8 mouse cellular contexts compared by ENCODE assay signal in the genomic region with DNA sequence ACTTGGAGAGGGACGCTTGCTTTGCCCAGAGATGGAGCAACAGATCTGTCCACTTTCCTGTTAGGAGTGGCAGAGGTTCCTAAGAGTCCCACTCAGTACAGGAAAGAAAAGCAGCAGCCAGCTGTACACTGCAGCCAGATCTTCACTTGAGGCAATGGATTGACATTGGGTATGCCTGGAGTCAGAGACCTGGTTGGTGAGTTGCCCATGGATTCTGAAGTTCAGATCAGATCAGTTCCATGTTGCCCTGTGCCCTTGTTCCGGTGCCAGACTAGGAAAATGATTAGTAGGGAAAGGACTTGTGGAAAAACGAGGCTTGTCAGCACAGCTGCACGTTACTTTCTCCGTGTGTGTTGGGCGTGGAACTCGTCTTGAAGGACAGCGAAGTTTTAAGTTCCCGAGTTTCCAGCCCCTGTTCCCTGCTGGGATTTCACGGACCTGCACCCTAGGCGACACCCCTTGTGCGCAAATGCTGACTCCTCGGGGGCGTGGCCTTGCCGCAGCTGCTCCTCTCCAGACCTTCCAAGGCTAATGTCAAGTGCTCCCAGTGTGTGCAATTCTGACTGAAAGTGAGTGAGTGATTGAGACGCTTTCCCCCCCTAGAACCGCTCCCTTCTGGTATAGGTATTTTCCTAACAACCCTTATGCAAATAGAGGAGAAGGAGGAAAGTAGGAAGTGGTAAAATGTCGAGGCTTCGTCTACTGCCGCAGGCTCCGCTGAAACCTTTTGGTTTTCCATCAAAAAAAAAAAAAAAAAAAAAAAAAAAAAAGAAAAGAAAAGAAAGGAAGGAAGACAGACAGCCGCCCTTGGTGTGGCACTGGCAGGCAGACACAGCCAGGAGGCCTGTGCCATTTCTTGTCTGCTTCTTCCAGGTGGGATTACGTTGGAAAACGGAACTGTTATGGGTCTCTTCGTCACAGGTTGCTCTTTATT. TPM values are rescaled to one million over a fixed set of nuclear protein-coding genes. Genes with fewer than 3 reads are reported as not detected.
DNase-seq lines count a peak whose midpoint lies in the region; ATAC-seq lines count a peak whose summit lies in the region.

No protein-coding gene starts in this region.

- peaks cover 28% of the 10 kb centered on the region for H3K4me1 ChIP-seq in forebrain, embryonic 12.5 days

- WGBS in forebrain, embryonic 12.5 days = 8% methylated on average over 25 of the region's 25 CpGs
- 9% methylated on average over 25 of the region's 25 CpGs for WGBS in large intestine, adult 2 months

- H3K4me2 ChIP-seq in forebrain, embryonic 12.5 days = peak overlapping the region; percentile 48

- H3K9ac ChIP-seq in forebrain, embryonic 12.5 days = no peak overlapping the region

- H3K36me3 ChIP-seq in forebrain, embryonic 12.5 days (replicated peaks) = no peaks in the 10 kb centered on the region

- no peak overlapping the region for H3K27ac ChIP-seq in forebrain, embryonic 12.5 days

- peak; percentile 68 for ATAC-seq in forebrain, embryonic 12.5 days (ENCODE audit: low FRiP score)
- ATAC-seq in megakaryocyte-erythroid progenitor cell, adult 5-6 weeks (replicated peaks; ENCODE audit: low FRiP score, low TSS enrichment, poor library complexity, severe bottlenecking) = peak; percentile 90

- peak overlapping the region; percentile 9 for H3K4me3 ChIP-seq in forebrain, embryonic 12.5 days (replicated peaks)

- peak; percentile 71 for DNase-seq in 3T3-L1 (ENCODE audit: low read depth, low spot score)
- peak; percentile 92 for DNase-seq in adrenal gland, adult 2 months
- peak; percentile 58 for DNase-seq in heart, postnatal 36 days
- peak; percentile 40 for DNase-seq in large intestine, adult 2 months (ENCODE audit: low read depth, low spot score)
- peak; percentile 73 for DNase-seq in testis, postnatal 10 days (ENCODE audit: low spot score)
- DNase-seq in left cerebral cortex, postnatal 36 days (ENCODE audit: low spot score in 2 of 2) = no peak

- 0 out of 2 replicates have a peak, but pooled peaks cover 9% of the 10 kb centered on the region for H3K27me3 ChIP-seq in forebrain, embryonic 12.5 days

- intact Hi-C loops in heart, postnatal 36 days (cut with DNase I) = no loop called here
- intact Hi-C loops in left cerebral cortex, postnatal 36 days (cut with DNase I) = no loop called here

- no peaks in the 10 kb centered on the region for H3K9me3 ChIP-seq in forebrain, embryonic 12.5 days

RNA-seq across cellular contexts. Expression of a gene that starts 28.4 kb away (rescaled TPM):
- total RNA-seq in adrenal gland, adult 2 months (2021) = 10 to 100 TPM; 30.8 to 31.6 TPM
- 19.9 and 21.8 TPM in 2 replicates for polyA plus RNA-seq in adrenal gland, adult 2 months (2012; rRNA removed)
- polyA plus RNA-seq in forebrain, embryonic 12.5 days (2016; fragmentation: Nextera tagmentation; extraction: Ambion mirVana) = 12.8 and 15.0 TPM in 2 replicates
- total RNA-seq in heart, postnatal 36 days (2021) = 10 to 100 TPM; 18.3 to 20.5 TPM
- polyA plus RNA-seq in large intestine, adult 2 months (2012; rRNA removed) = 17.3 and 24.8 TPM in 2 replicates
- total RNA-seq in megakaryocyte-erythroid progenitor cell, adult 5-6 weeks (2014; fragmentation: Nextera tagmentation) = 116 and 120 TPM in 2 replicates
- total RNA-seq in megakaryocyte-erythroid progenitor cell, adult 5-6 weeks (2017) = 29.5 and 49.3 TPM in 2 replicates
- total RNA-seq in left cerebral cortex, postnatal 36 days (2021) = 10 to 100 TPM; 49.8 to 67.5 TPM

Comparison
In these comparisons a context has a peak if more than half of its experiments do, and no peak if none do; other contexts are left out.
1. DNase-seq: peak in 3T3-L1 (single experiment), adrenal gland, adult 2 months (single experiment), heart, postnatal 36 days (2 of 2), large intestine, adult 2 months (single experiment) and testis, postnatal 10 days (single experiment); none in left cerebral cortex, postnatal 36 days (0 of 2).